Mouse (Mus musculus) kidney, embryonic 15.5 days (tissue): ENCODE measurements around the gene Cpz. TPM values are rescaled to one million over a fixed set of nuclear protein-coding genes. Genes with fewer than 3 reads are reported as not detected.

Source experiments
- ATAC-seq: fragments of 200-750 bp; cut with Nextera tagmentation; replicated peaks from 2 replicates; pipeline ENCODE4 v1.8.0; 2017; ENCODE audit warnings: moderate TSS enrichment; ENCODE audit not compliant: low FRiP score
- H3K27ac ChIP-seq: fragments of 300-500 bp; sonication (generic); 2 replicates; pipeline ENCODE4 v1.5.1; 2015; ENCODE audit warnings: mild to moderate bottlenecking, inconsistent platforms
- H3K27me3 ChIP-seq: fragments of 300-500 bp; sonication (generic); 2 replicates; pipeline ENCODE4 v1.6.1; 2015; ENCODE audit warnings: inconsistent platforms
- H3K36me3 ChIP-seq: fragments of 300-500 bp; sonication (generic); 2 replicates; pipeline ENCODE4 v1.6.1; 2015; ENCODE audit warnings: inconsistent platforms
- H3K4me1 ChIP-seq: fragments of 300-500 bp; sonication (generic); 2 replicates; pipeline ENCODE4 v1.6.1; 2015; ENCODE audit warnings: inconsistent platforms
- H3K4me2 ChIP-seq: fragments of 300-500 bp; sonication (generic); 2 replicates; pipeline ENCODE4 v1.6.1; 2015; ENCODE audit warnings: moderate library complexity, mild to moderate bottlenecking, inconsistent platforms
- H3K4me3 ChIP-seq: fragments of 300-500 bp; sonication (generic); replicated peaks from 2 replicates; pipeline ENCODE4 v1.5.1; 2015; ENCODE audit warnings: mild to moderate bottlenecking, inconsistent platforms
- H3K9ac ChIP-seq: fragments of 300-500 bp; sonication (generic); 2 replicates; pipeline ENCODE4 v1.6.1; 2015; ENCODE audit warnings: mild to moderate bottlenecking, inconsistent platforms
- H3K9me3 ChIP-seq: fragments of 300-500 bp; sonication (generic); replicated peaks from 2 replicates; pipeline ENCODE4 v1.6.1; 2016; ENCODE audit warnings: inconsistent platforms
- WGBS: fragments of 180-500 bp; shearing (Covaris S2); methylation state at CpG from one replicate; pipeline ENCODE4 v1.1.7; 2015; ENCODE audit warnings: mixed read lengths; 5-methylcytosine and 5-hydroxymethylcytosine counted together
- polyA plus RNA-seq: library from polyadenylated mRNA; unstranded; fragments of >200 nt; fragmentation: Nextera tagmentation; extraction: Ambion mirVana; gene quantifications from 2 replicates; pipeline ENCODE4 v1.2.1, GENCODE M21; 2015

Gene Cpz
- polyA plus RNA-seq, 1 experiment from 2014 or later = 7.2 TPM

DNA sequence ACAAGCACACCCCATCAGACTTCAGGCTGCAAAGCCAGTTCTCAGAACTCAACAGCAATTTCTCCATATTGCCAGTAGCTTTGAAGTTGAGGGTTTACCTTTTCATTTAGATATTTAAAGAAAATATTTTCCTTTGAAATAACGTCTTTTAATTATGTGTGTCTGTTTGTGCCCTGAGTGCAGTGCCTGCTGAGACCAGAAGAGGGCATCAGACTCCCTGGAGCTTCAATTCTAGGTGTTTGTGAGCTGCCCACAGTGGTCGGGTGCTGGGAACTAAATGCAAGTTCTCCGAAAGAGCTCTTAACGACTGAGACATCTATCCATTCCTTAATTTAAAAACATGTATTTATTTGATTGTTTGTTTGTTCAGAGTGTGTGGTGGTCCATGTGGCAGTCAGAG is 65.7 kb downstream of the Cpz start:
- Histone ChIP-seq H3K27ac (no peak overlapping the region), H3K9ac (no peak overlapping the region), H3K4me2 (no peak overlapping the region), H3K27me3 (peaks cover 45% of the 10 kb centered on the region), H3K4me3 (no peak overlapping the region), H3K4me1 (no peaks in the 10 kb centered on the region), H3K36me3 (no peaks in the 10 kb centered on the region), H3K9me3 (no peaks in the 10 kb centered on the region)
- ATAC-seq = no peak
- WGBS = 85% methylated on average over 4 of the region's 4 CpGs

DNA sequence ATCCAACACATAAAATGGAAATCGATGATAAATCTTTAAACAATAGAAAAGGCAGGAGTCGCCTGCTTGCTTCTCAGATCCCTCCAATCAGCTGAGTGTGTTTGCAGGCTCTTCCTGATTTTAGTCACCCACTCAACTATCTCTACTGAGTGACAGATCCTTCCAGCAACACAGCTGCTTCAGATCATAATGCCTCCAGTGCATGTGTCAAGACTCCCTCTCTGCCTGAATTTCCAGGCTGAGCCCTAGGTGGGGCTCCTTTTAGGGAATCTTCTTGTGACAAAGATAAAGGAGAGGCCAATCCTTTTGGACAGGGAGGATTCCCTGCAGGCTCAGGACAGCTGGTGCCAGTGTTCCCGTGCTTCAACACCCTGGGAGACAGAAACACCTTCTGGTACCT is 67.2 kb downstream of the Cpz start:
- Histone ChIP-seq H3K27me3 (peaks cover 43% of the 10 kb centered on the region), H3K36me3 (no peaks in the 10 kb centered on the region)
- 66% methylated on average over 3 of the region's 3 CpGs for WGBS

GRCm38 (mm10) chr5:35457364-35457763 is 68.1 kb downstream of the Cpz start:
- no peak overlapping the region for H3K27ac ChIP-seq

More for the DNA sequence above, 67.2 kb downstream of the Cpz start:
- H3K9ac ChIP-seq = no peak overlapping the region
- H3K9me3 ChIP-seq = no peaks in the 10 kb centered on the region
- H3K27ac ChIP-seq = no peak overlapping the region
- H3K4me2 ChIP-seq = no peak overlapping the region
- H3K4me3 ChIP-seq = no peak overlapping the region
- ATAC-seq = no peak
- peaks cover 6% of the 10 kb centered on the region; the same call in 1 of the 2 replicates for H3K4me1 ChIP-seq

DNA sequence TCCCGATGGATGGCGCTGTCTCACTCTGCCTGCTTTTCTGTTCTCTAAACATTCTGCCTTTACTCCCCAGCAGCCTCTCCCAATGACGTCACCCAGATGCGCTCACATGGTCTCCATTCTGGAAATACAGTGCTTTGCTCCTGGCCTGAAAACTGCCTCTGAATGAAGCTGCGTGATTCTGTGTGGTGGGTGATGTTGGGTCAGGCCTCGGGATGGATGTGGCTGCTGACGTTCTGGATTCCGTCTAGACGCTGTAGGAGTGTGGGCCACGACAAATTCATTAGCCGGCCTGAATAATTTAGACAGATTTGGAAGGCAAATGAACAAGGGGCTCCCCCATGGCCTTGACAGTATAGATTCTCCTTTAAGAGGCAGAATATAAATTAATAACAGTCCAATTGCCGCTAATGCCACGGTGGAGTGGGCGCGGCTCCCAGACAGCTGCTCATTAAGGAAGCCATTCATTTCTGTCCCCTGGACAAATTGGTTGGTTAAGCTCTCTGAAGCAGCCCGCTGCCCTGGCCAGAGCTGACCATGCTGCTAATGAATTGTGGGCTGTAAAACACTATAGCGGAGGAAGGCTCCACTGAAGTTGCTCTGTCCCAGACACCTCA is 71.2 kb downstream of the Cpz start:
- WGBS = 14% methylated on average over 17 of the region's 17 CpGs
- H3K9me3 ChIP-seq = no peaks in the 10 kb centered on the region
- H3K4me1 ChIP-seq = peaks cover 6% of the 10 kb centered on the region; the same call in 1 of the 2 replicates
- H3K4me3 ChIP-seq = no peak overlapping the region
- H3K9ac ChIP-seq = no peak overlapping the region
- H3K4me2 ChIP-seq = 0 out of 2 replicates have a peak overlapping the region, but pooled peaks have one; percentile 0
- peaks cover 35% of the 10 kb centered on the region for H3K27me3 ChIP-seq
- H3K27ac ChIP-seq = no peak overlapping the region
- H3K36me3 ChIP-seq = no peaks in the 10 kb centered on the region
- ATAC-seq = 0 out of 2 replicates have a peak, but pooled peaks have one; percentile 15

More at GRCm38 (mm10) chr5:35457364-35457763, 68.1 kb downstream of the Cpz start:
- Histone ChIP-seq H3K9ac (no peak overlapping the region), H3K4me1 (peaks cover 6% of the 10 kb centered on the region; the same call in 1 of the 2 replicates), H3K4me3 (no peak overlapping the region), H3K36me3 (no peaks in the 10 kb centered on the region), H3K4me2 (no peak overlapping the region), H3K9me3 (no peaks in the 10 kb centered on the region), H3K27me3 (peaks cover 44% of the 10 kb centered on the region)
- ATAC-seq = no peak
- WGBS = 84% methylated on average over 7 of the region's 7 CpGs

Other genes starting within 250 kb of the Cpz start
- gene Adra2c, start 247.4 kb downstream of the Cpz start, polyA plus RNA-seq = 0.40 and 0.41 TPM in 2 replicates
- gene Hmx1, start 136.6 kb downstream of the Cpz start, polyA plus RNA-seq = 0.31 and 0.52 TPM in 2 replicates
- gene Trmt44, start 49.4 kb upstream of the Cpz start, polyA plus RNA-seq = 8.3 and 10.1 TPM in 2 replicates
- gene Acox3, start 57.3 kb upstream of the Cpz start, polyA plus RNA-seq = 12.1 and 12.5 TPM in 2 replicates
- gene Htra3, start 154.1 kb upstream of the Cpz start, polyA plus RNA-seq = 16.1 and 16.4 TPM in 2 replicates
- gene Sh3tc1, start 214.3 kb upstream of the Cpz start, polyA plus RNA-seq = 16.6 and 20.4 TPM in 2 replicates
- 1.7 and 2.7 TPM in 2 replicates for gene Ablim2, start 232.2 kb upstream of the Cpz start, polyA plus RNA-seq